Mouse (Mus musculus) liver, embryonic 13.5 days (tissue): Measurements from ENCODE around the gene Etv1. TPM values are rescaled to one million over a fixed set of nuclear protein-coding genes. Genes with fewer than 3 reads are reported as not detected.

Source experiments
- ATAC-seq: fragments of 200-750 bp; cut with Nextera tagmentation; 2 replicates; pipeline ENCODE4 v1.8.0; 2017; ENCODE audit warnings: low read depth, mild to moderate bottlenecking, moderate number of reproducible peaks, moderate library complexity
- DNase-seq: peaks from one replicate; pipeline ENCODE4 v3.0.0; 2022
- H3K27ac ChIP-seq: fragments of 300-500 bp; sonication (generic); 2 replicates; pipeline ENCODE4 v1.5.1; 2015; ENCODE audit warnings: moderate library complexity, mild to moderate bottlenecking, inconsistent platforms
- H3K27me3 ChIP-seq: fragments of 300-500 bp; sonication (generic); 2 replicates; pipeline ENCODE4 v1.6.1; 2015; ENCODE audit warnings: mild to moderate bottlenecking, inconsistent platforms
- H3K36me3 ChIP-seq: fragments of 300-500 bp; sonication (generic); 2 replicates; pipeline ENCODE4 v1.6.1; 2015; ENCODE audit warnings: mild to moderate bottlenecking, inconsistent platforms
- H3K4me1 ChIP-seq: fragments of 300-500 bp; sonication (generic); replicated peaks from 2 replicates; pipeline ENCODE4 v1.6.1; 2015; ENCODE audit warnings: inconsistent platforms
- H3K4me2 ChIP-seq: fragments of 300-500 bp; sonication (generic); 2 replicates; pipeline ENCODE4 v1.6.1; 2015; ENCODE audit warnings: inconsistent platforms, mild to moderate bottlenecking, moderate library complexity
- H3K4me3 ChIP-seq: fragments of 300-500 bp; sonication (generic); replicated peaks from 2 replicates; pipeline ENCODE4 v1.5.1; 2015; ENCODE audit warnings: mild to moderate bottlenecking, inconsistent platforms
- H3K9ac ChIP-seq: fragments of 300-500 bp; sonication (generic); 2 replicates; pipeline ENCODE4 v1.6.1; 2015; ENCODE audit warnings: mild to moderate bottlenecking, inconsistent platforms
- H3K9me3 ChIP-seq: fragments of 300-500 bp; sonication (generic); replicated peaks from 2 replicates; pipeline ENCODE4 v1.6.1; 2016; ENCODE audit warnings: inconsistent platforms
- WGBS: fragments of 180-500 bp; shearing (Covaris S2); methylation state at CpG from one replicate; pipeline ENCODE4 v1.1.7; 2015; ENCODE audit not compliant: insufficient replicate concordance; 5-methylcytosine and 5-hydroxymethylcytosine counted together
- polyA plus RNA-seq: library from polyadenylated mRNA; unstranded; fragments of >200 nt; fragmentation: Nextera tagmentation; extraction: Ambion mirVana; gene quantifications from 2 replicates; pipeline ENCODE4 v1.2.1, GENCODE M21; 2015

Gene Etv1
- polyA plus RNA-seq = 0.31 and 1.3 TPM in 2 replicates

DNA sequence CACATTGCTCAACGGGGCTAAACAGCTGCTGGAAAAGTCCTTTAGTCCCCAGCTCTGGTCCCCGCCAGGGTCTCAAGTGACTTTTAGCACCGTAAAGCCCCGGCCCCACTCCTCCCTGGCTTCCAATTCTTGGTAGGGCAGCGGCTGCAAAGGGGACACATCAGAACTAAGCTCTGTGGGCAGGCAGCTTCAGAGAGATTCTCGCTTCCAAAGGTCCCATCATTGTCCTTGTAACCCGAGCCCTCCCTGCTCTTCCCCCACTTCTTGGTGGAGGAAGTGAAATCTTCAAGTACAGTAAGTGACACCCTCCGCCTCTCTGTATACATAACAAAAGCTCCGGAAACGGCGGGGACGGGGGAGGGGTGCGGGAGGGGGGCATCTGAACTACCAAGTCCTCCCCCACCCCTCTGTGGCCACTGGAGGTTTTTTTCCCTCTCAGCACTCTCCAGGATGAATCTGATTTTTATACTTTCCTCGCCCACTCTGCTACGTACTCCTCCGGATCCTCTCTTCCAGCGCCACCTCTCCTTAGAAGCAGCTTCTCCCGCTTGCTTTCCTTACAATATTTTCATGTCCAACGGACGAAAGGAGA lies at the start of gene Etv1:
Gene Etv1, plus strand, starts transcription at position 195 of the 592 bp plus-strand sequence.
- Histone ChIP-seq H3K36me3 (no peaks in the 10 kb centered on the region), H3K27ac (peak within 1 kb of the TSS; percentile 61), H3K4me2 (peak within 1 kb of the TSS; percentile 76), H3K9me3 (no peaks in the 10 kb centered on the region), H3K4me1 (peaks cover 9% of the 10 kb centered on the region; the same call in 1 of the 2 replicates), H3K27me3 (no peaks in the 10 kb centered on the region), H3K9ac (peak within 1 kb of the TSS; percentile 42; the same call in 1 of the 2 replicates), H3K4me3 (peak within 1 kb of the TSS; percentile 59)
- under 1% methylated on average over 19 of the region's 20 CpGs for WGBS
- ATAC-seq (peak; percentile 41), DNase-seq (no peak)

DNA sequence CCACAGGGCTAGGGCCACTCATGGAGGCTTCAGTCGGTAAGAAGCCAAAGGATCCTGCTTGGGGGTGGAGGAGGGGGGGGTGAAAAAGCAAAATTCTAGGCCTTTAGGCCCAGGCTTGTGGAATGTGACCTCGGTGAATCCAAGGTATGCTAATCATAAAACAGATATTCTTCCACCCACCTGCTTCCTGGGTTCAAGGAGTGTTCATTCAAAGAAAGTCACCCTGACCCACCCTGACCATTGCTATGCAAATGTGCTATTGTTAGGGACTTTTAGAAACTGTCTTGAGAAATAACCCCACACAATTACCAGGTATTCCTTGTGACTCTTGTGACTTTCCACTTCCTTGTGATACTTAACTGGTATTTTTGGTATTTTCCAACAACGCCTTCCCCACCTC lies 49.5 kb upstream of the Etv1 start:
- Histone ChIP-seq H3K9me3 (0 out of 2 replicates have a peak, but pooled peaks cover 2% of the 10 kb centered on the region), H3K4me2 (no peak overlapping the region), H3K4me1 (no peaks in the 10 kb centered on the region), H3K36me3 (no peaks in the 10 kb centered on the region), H3K9ac (no peak overlapping the region), H3K4me3 (no peak overlapping the region), H3K27me3 (no peaks in the 10 kb centered on the region), H3K27ac (no peak overlapping the region)
- no peak for DNase-seq
- WGBS = 53% methylated on average over 3 of the region's 3 CpGs
- ATAC-seq = no peak

DNA sequence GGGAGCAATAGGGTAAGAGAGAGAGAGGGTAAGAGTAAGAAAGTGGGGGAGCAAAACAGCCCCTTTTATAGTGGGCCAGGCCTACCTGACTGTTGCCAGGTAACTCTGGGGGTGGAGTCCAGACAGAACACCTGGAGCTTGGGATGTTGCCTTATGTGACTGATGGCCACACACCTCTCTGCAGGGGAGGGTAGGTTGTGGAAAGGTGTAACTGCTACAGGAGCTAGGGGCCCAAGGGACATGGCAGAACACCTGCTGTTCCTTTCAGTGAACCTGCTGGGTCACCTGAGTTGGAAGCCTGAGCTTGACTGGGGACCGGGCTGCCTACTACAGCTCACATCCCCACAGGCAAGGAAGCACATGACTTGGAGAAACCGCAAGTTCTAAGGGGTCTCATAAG lies 48.4 kb upstream of the Etv1 start:
- Histone ChIP-seq H3K9me3 (0 out of 2 replicates have a peak, but pooled peaks cover 2% of the 10 kb centered on the region), H3K36me3 (no peaks in the 10 kb centered on the region), H3K27ac (no peak overlapping the region), H3K4me1 (no peaks in the 10 kb centered on the region), H3K4me3 (no peak overlapping the region), H3K9ac (no peak overlapping the region), H3K4me2 (no peak overlapping the region), H3K27me3 (no peaks in the 10 kb centered on the region)
- WGBS = 59% methylated on average over 2 of the region's 2 CpGs
- DNase-seq = no peak
- ATAC-seq = no peak

DNA sequence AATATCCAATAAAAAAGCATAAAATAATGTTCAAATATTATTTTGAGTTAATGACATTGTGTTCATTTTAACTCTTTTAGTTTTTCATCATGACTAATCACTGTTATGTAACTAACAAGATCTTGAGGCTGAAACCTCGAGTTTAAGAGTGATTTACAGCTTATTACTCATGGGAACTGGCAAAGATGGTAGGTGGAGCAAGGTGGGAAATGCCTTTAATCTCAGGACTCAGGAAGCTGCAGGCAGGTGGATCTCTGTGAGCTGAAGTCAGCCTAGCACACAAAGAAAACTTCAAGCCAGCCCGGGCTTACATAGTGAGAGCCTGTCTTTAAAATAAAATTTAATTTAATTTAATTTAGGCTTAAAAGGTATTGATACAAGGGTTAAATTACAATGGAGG lies 19.9 kb upstream of the Etv1 start:
- H3K27me3 ChIP-seq = no peaks in the 10 kb centered on the region
- no peak overlapping the region for H3K9ac ChIP-seq
- 31% methylated on average over 2 of the region's 2 CpGs for WGBS
- no peak for DNase-seq
- no peaks in the 10 kb centered on the region for H3K4me1 ChIP-seq
- no peak overlapping the region for H3K27ac ChIP-seq
- no peaks in the 10 kb centered on the region for H3K9me3 ChIP-seq
- H3K4me3 ChIP-seq = no peak overlapping the region
- H3K36me3 ChIP-seq = no peaks in the 10 kb centered on the region
- no peak overlapping the region for H3K4me2 ChIP-seq
- no peak for ATAC-seq

DNA sequence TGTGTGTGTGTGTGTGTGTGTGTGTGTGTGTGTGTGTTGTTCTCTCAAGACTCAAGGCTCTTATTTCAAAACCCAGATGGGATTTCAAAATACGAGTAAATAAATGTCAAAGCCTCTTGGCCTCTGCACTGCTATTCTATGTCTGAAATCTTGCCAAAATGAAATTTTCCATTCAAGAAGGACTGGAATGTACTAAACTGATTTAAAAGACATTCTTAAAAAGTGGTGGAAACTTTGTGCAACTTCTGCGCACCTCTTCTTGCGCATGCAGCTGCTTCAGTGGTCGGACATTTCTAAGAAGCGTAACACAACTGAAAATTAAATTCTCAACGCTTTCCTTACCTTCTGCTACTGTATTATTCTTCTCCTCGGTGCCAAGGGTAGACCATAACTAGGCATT lies 1.9 kb upstream of the Etv1 start:
- H3K9ac ChIP-seq = no peak overlapping the region
- H3K9me3 ChIP-seq = no peaks in the 10 kb centered on the region
- H3K36me3 ChIP-seq = no peaks in the 10 kb centered on the region
- no peaks in the 10 kb centered on the region for H3K27me3 ChIP-seq
- no peak overlapping the region for H3K4me3 ChIP-seq
- peaks cover 9% of the 10 kb centered on the region; the same call in 1 of the 2 replicates for H3K4me1 ChIP-seq
- ATAC-seq (no peak), DNase-seq (no peak)
- WGBS = 69% methylated on average over 7 of the region's 7 CpGs
- no peak overlapping the region for H3K27ac ChIP-seq
- no peak overlapping the region for H3K4me2 ChIP-seq

DNA sequence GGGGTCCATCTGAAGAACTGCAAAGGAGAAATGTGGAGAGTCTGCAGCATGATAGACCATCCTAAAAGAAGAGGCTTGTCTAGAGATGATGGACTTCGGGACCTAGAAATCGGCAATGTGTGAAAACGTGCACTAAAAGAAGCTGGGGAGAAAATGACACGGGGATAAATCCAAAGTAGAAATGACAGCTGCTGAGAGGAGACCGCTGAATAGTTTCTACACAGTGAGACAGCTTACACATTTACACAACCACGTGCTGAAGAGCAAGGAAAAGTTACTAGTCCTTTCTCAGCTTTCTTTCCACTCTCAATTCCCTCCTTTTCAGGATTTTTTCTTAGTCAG lies 1.3 kb upstream of the Etv1 start:
- H3K27me3 ChIP-seq = no peaks in the 10 kb centered on the region
- peaks cover 9% of the 10 kb centered on the region; the same call in 1 of the 2 replicates for H3K4me1 ChIP-seq
- H3K36me3 ChIP-seq = no peaks in the 10 kb centered on the region
- ATAC-seq (no peak), DNase-seq (no peak)
- H3K4me3 ChIP-seq = peak overlapping the region; percentile 59
- WGBS = 9% methylated on average over 6 of the region's 6 CpGs
- H3K9me3 ChIP-seq = no peaks in the 10 kb centered on the region
- peak overlapping the region; percentile 76 for H3K4me2 ChIP-seq
- H3K9ac ChIP-seq = no peak overlapping the region
- H3K27ac ChIP-seq = no peak overlapping the region

DNA sequence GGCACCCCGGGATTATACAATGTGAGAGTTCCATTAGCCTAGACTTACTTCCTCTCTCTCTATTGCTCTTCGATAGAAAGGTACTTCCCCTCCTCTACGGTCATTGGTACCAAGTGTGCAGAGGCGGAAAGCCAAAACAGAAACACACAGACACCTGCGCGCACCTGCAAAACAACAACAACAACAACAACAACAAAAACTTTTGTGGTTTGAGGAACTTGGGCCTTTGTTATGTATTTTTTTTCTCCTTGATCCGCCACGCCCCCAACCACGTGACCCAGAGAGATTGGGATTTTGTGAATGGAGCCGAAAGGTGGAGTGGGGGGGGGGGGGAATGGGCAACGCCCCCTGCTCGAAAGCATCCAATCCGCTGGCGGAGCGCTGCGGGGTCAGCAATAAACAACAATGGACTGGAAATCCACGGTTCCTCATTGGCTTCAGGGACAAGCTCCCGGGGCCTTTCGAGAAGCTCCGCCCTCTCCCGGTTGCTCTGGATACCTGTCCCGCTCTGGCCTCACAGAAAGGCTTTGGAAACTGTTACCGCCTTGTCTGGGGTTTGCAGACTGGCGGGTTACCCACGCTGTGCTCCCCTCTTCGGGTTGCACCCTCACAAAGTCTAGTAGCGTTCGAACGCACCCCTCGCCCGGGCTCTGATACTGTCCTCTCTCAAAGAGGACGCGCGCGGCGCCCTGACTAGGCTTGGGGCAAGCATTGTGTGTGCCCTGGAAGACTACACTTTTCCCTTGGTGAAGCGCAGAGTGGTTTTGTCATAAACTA lies 693 bp upstream of the Etv1 start:
- H3K36me3 ChIP-seq = no peaks in the 10 kb centered on the region
- DNase-seq (peak; percentile 52), ATAC-seq (peak; percentile 88)
- H3K4me3 ChIP-seq = peak overlapping the region; percentile 59
- peaks cover 9% of the 10 kb centered on the region; the same call in 1 of the 2 replicates for H3K4me1 ChIP-seq
- peak overlapping the region; percentile 76 for H3K4me2 ChIP-seq
- no peaks in the 10 kb centered on the region for H3K9me3 ChIP-seq
- no peaks in the 10 kb centered on the region for H3K27me3 ChIP-seq
- under 1% methylated on average over 37 of the region's 37 CpGs for WGBS
- peak overlapping the region; percentile 61; the same call in 1 of the 2 replicates for H3K27ac ChIP-seq
- peak overlapping the region; percentile 26; the same call in 1 of the 2 replicates for H3K9ac ChIP-seq

DNA sequence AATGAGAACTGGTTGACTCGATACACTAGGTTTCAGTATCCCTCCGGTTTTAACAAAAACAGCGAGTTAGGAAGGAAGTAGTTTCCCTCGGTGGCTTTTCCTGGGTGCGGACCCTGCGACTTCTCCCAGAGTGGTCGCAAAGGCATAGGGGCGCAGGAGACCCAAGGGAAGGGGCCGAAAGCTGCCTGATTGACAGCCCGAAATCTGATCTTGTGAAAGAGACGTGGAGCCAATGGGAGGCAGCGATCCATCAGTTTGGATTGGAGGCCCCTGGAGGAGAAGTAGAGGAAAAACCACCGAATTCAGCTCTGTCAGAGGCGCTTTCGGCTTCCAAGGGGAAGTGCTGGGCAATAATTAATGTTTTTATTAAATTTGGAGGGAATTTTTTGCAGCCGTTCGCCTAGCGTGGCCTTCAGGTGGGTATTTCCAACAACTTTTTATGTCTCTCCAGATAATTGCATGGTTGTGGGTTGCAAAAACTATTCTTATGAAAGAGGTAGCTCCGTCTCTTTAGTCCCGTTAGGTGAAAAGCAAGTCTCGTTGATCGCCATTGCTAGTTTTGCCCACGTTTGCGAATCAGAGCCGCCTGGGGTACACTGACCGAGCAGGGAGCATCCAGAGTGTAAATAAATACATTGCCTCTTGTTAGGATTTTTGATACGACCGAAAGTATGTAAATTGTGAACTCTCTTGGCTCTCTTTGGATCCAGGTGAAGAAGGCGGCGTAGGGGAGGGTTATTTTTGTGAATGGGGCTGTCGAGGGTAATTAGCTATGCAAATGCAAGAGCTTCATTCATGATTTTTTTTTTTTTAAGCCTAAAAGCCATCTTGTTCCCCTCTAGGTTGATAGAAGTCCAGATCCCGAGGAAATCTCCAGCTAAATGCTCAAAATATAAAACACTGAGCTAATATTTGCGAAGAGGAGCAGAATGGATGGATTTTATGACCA lies 1.1 kb downstream of the Etv1 start:
- H3K36me3 ChIP-seq = no peaks in the 10 kb centered on the region
- H3K9me3 ChIP-seq = no peaks in the 10 kb centered on the region
- ATAC-seq (no peak), DNase-seq (no peak)
- peaks cover 9% of the 10 kb centered on the region; the same call in 1 of the 2 replicates for H3K4me1 ChIP-seq
- peak overlapping the region; percentile 39; the same call in 1 of the 2 replicates for H3K27ac ChIP-seq
- H3K4me3 ChIP-seq = peak overlapping the region; percentile 59
- H3K4me2 ChIP-seq = peak overlapping the region; percentile 76
- no peaks in the 10 kb centered on the region for H3K27me3 ChIP-seq
- peak overlapping the region; percentile 42; the same call in 1 of the 2 replicates for H3K9ac ChIP-seq
- WGBS = under 1% methylated on average over 33 of the region's 33 CpGs

DNA sequence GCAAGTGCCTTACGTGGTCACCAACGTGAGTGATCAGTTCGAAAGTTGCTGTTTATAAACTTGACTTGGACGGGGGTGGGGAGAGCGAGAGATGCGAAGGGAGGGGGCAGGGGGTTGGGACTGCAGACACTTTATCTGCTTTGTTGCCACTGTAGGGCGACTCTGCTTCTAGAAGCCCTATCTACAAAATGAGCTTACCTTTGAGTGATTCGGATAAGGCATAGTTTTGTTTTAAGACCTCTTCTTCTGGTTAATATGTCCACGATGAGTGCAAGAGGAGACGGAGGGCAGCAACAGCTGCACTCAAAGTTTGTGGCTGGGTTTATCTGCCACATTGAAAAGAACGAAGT lies 1.8 kb downstream of the Etv1 start:
- Histone ChIP-seq H3K4me1 (peaks cover 9% of the 10 kb centered on the region; the same call in 1 of the 2 replicates), H3K36me3 (no peaks in the 10 kb centered on the region), H3K4me2 (peak overlapping the region; percentile 76), H3K4me3 (peak overlapping the region; percentile 59), H3K27ac (no peak overlapping the region), H3K9ac (no peak overlapping the region), H3K9me3 (no peaks in the 10 kb centered on the region), H3K27me3 (no peaks in the 10 kb centered on the region)
- WGBS = 1% methylated on average over 11 of the region's 11 CpGs
- ATAC-seq = no peak
- no peak for DNase-seq

DNA sequence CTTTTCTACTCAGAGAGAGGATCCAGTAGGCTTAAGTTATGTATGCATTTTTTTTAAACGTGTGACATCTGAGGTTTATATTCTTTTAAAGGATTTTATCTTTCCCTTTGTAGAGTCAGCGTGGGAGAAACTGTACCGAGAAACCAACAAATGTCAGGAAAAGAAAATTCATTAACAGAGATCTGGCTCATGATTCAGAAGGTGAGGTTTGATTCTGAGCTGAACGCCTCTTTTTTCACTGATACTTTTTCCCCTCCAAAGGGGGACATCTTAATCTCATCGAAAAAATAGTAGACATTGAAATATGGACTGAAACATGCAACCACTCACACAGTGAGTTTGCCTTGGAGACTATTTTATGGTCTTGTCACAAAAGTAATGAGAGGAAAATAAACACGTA lies 2.5 kb downstream of the Etv1 start:
- 41% methylated on average over 6 of the region's 6 CpGs for WGBS
- no peak overlapping the region for H3K4me2 ChIP-seq
- ATAC-seq (no peak), DNase-seq (no peak)
- no peak overlapping the region for H3K4me3 ChIP-seq
- H3K9ac ChIP-seq = no peak overlapping the region
- H3K36me3 ChIP-seq = no peaks in the 10 kb centered on the region
- H3K27me3 ChIP-seq = no peaks in the 10 kb centered on the region
- no peaks in the 10 kb centered on the region for H3K9me3 ChIP-seq
- peaks cover 9% of the 10 kb centered on the region; the same call in 1 of the 2 replicates for H3K4me1 ChIP-seq
- no peak overlapping the region for H3K27ac ChIP-seq

DNA sequence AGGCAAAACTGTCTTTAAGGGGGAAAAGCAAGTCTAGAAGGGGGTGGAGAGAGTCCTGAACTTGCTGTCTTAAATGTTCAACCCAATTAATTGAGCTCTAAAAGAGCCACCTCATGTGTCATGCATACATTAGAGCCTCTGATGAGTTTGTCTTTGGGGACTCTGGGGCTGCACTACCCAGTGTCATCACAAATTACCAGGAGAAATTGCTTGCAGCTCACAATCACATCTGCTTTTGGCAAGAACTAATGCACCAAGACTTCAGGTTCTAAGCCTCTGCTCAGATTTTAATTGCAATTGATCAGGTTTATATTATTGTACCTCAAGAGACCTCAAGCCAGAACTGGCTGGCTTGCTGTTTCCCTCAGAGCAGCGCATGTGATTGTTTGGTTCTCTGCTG lies 4.1 kb downstream of the Etv1 start:
- ATAC-seq = no peak
- no peak overlapping the region for H3K4me2 ChIP-seq
- DNase-seq = no peak
- H3K4me1 ChIP-seq = peaks cover 7% of the 10 kb centered on the region; the same call in 1 of the 2 replicates
- H3K9me3 ChIP-seq = no peaks in the 10 kb centered on the region
- H3K27ac ChIP-seq = no peak overlapping the region
- 79% methylated on average over 1 of the region's 1 CpGs for WGBS
- no peaks in the 10 kb centered on the region for H3K36me3 ChIP-seq
- no peak overlapping the region for H3K9ac ChIP-seq
- H3K4me3 ChIP-seq = no peak overlapping the region
- H3K27me3 ChIP-seq = no peaks in the 10 kb centered on the region
